ENCODE assay signal across 7 mouse cellular contexts in the genomic region with DNA sequence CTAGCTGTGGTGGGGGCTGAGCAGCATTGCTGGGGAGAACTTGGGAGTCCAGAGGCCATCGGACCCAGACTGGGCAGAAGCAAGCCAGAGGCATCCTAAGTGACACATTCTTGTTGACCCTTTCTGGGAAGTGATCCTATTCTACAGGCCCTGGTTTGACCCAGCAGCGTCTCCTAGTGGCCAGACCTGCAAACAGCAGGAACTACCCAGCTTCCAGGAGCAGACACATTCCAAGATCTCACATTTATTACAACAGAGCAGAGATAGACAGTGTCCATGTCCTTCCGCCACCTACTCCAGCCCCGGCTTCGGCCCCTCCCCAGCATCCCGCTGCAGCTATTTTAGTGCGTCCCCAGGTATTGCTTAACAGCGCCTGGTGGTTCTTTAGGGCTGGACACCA. TPM values are rescaled to one million over a fixed set of nuclear protein-coding genes. Genes with fewer than 3 reads are reported as not detected.
A peak's percentile ranks its signal among the peaks of the same experiment; 100 is the strongest.
DNase-seq lines count a peak whose midpoint lies in the region; ATAC-seq and TF ChIP-seq lines count a peak whose summit lies in the region.

No protein-coding gene starts in this region.

- TF ChIP-seq EP300 in liver, embryonic 14.5 days (IDR thresholded peaks at IDR 0.05; ENCODE audit: low read depth), result no peak

- no peak overlapping the region for H3K9ac ChIP-seq in forebrain, embryonic 13.5 days
- no peak overlapping the region for H3K9ac ChIP-seq in liver, embryonic 14.5 days (replicated peaks)

- H3K27me3 ChIP-seq in forebrain, embryonic 13.5 days, result no peaks in the 10 kb centered on the region
- peaks cover 6% of the 10 kb centered on the region for H3K27me3 ChIP-seq in liver, embryonic 14.5 days (ENCODE audit: control insufficient read depth, insufficient read depth, low read length)

- no peak overlapping the region for H3K4me3 ChIP-seq in forebrain, embryonic 13.5 days
- no peak overlapping the region for H3K4me3 ChIP-seq in liver, embryonic 14.5 days (ENCODE audit: insufficient read depth in 1 of 2, low read depth in 2 of 2, low read length in 2 of 2)

- no peaks in the 10 kb centered on the region for H3K9me3 ChIP-seq in forebrain, embryonic 13.5 days (replicated peaks)
- no peaks in the 10 kb centered on the region for H3K9me3 ChIP-seq in liver, embryonic 14.5 days (ENCODE audit: control insufficient read depth, low read length)

- H3K4me2 ChIP-seq in forebrain, embryonic 13.5 days, result peak overlapping the region; percentile 77; the same call in 1 of the 2 replicates
- H3K4me2 ChIP-seq in liver, embryonic 14.5 days (ENCODE audit: low read depth), result no peak overlapping the region

- H3K36me3 ChIP-seq in forebrain, embryonic 13.5 days (ENCODE audit: poor library complexity, severe bottlenecking), result peaks cover 18% of the 10 kb centered on the region
- no peaks in the 10 kb centered on the region for H3K36me3 ChIP-seq in liver, embryonic 14.5 days (replicated peaks; ENCODE audit: control insufficient read depth, insufficient read depth, low read depth)

- 23% methylated on average over 8 of the region's 8 CpGs for WGBS in forebrain, embryonic 13.5 days
- WGBS in liver, embryonic 14.5 days (ENCODE audit: insufficient replicate concordance), result 35% methylated on average over 8 of the region's 8 CpGs

- H3K27ac ChIP-seq in forebrain, embryonic 13.5 days, result 0 out of 2 replicates have a peak overlapping the region, but pooled peaks have one; percentile 19
- H3K27ac ChIP-seq in liver, embryonic 14.5 days, result no peak overlapping the region

- peak; percentile 70 to 72 for DNase-seq in right cerebral cortex, adult 2 months (ENCODE audit: low spot score in 2 of 2)
- no peak for DNase-seq in right cerebral cortex, postnatal 36 days (ENCODE audit: low spot score in 2 of 2)
- DNase-seq in adrenal gland, postnatal 10 days, result peak; percentile 79
- DNase-seq in kidney, adult 9 months, result peak; percentile 84
- DNase-seq in liver, embryonic 14.5 days (ENCODE audit: low read depth in 3 of 3, low spot score in 3 of 3), result no peak
- peak; percentile 88 for DNase-seq in retina, embryonic 14.5 days (ENCODE audit: low spot score)

- TF ChIP-seq CTCF in liver, embryonic 14.5 days (IDR thresholded peaks at IDR 0.05; ENCODE audit: low read depth), result peak; percentile 91

- peaks cover 57% of the 10 kb centered on the region for H3K4me1 ChIP-seq in forebrain, embryonic 13.5 days
- no peaks in the 10 kb centered on the region; a peak in 1 of 4 replicates for H3K4me1 ChIP-seq in liver, embryonic 14.5 days (replicated peaks; ENCODE audit: control insufficient read depth in 2 of 2, insufficient read depth in 2 of 2, low read length in 1 of 2)

- no peak for ATAC-seq in forebrain, embryonic 13.5 days
- no peak for ATAC-seq in liver, embryonic 14.5 days (ENCODE audit: insufficient read depth)

RNA-seq across cellular contexts. Expression of a gene that starts 1.6 kb away (rescaled TPM):
- total RNA-seq in adrenal gland, postnatal 10 days (2021), result 1 to 10 TPM; 1.7 to 2.2 TPM
- polyA plus RNA-seq in forebrain, embryonic 13.5 days (2015; fragmentation: Nextera tagmentation; extraction: Ambion mirVana), result 16.0 and 16.3 TPM in 2 replicates
- polyA plus RNA-seq in liver, embryonic 14.5 days (2012; rRNA removed), result 0.81 and 0.92 TPM in 2 replicates
- polyA plus RNA-seq in liver, embryonic 14.5 days (2014; fragmentation: Nextera tagmentation; extraction: Ambion mirVana), result 0.62 and 0.78 TPM in 2 replicates

RNA-seq across cellular contexts. Expression of a gene that starts 10.4 kb away (rescaled TPM):
- total RNA-seq in adrenal gland, postnatal 10 days (2021), result 10 to 100 TPM; 62.8 to 68.9 TPM
- polyA plus RNA-seq in forebrain, embryonic 13.5 days (2015; fragmentation: Nextera tagmentation; extraction: Ambion mirVana), result 24.1 and 27.5 TPM in 2 replicates
- 6.2 TPM in 2 replicates for polyA plus RNA-seq in liver, embryonic 14.5 days (2012; rRNA removed)
- polyA plus RNA-seq in liver, embryonic 14.5 days (2014; fragmentation: Nextera tagmentation; extraction: Ambion mirVana), result 4.0 and 4.9 TPM in 2 replicates

RNA-seq across cellular contexts. Expression of a gene that starts 16.7 kb away (rescaled TPM):
- under 1 TPM; 0.51 to 0.73 TPM for total RNA-seq in adrenal gland, postnatal 10 days (2021)
- polyA plus RNA-seq in forebrain, embryonic 13.5 days (2015; fragmentation: Nextera tagmentation; extraction: Ambion mirVana), result 18.7 and 23.4 TPM in 2 replicates
- polyA plus RNA-seq in liver, embryonic 14.5 days (2012; rRNA removed), result 0.06 and 0.13 TPM in 2 replicates
- polyA plus RNA-seq in liver, embryonic 14.5 days (2014; fragmentation: Nextera tagmentation; extraction: Ambion mirVana), result 0.05 and 0.08 TPM in 2 replicates

RNA-seq across cellular contexts. Expression of a gene that starts 22.4 kb away (rescaled TPM):
- under 1 TPM; 0.48 to 0.82 TPM for total RNA-seq in adrenal gland, postnatal 10 days (2021)
- polyA plus RNA-seq in forebrain, embryonic 13.5 days (2015; fragmentation: Nextera tagmentation; extraction: Ambion mirVana), result 0.06 and 0.13 TPM in 2 replicates
- polyA plus RNA-seq in liver, embryonic 14.5 days (2012; rRNA removed), result 0.02 and 0.03 TPM in 2 replicates
- 0.04 TPM in 1 of 2 replicates, not detected in the other for polyA plus RNA-seq in liver, embryonic 14.5 days (2014; fragmentation: Nextera tagmentation; extraction: Ambion mirVana)

RNA-seq across cellular contexts. Expression of a gene that starts 25.6 kb away (rescaled TPM):
- under 1 TPM in 1 of 2 experiments, not detected in 1; 0.45 TPM for total RNA-seq in adrenal gland, postnatal 10 days (2021)
- 0.37 and 0.57 TPM in 2 replicates for polyA plus RNA-seq in forebrain, embryonic 13.5 days (2015; fragmentation: Nextera tagmentation; extraction: Ambion mirVana)
- 0.03 TPM in 1 of 2 replicates, not detected in the other for polyA plus RNA-seq in liver, embryonic 14.5 days (2012; rRNA removed)
- polyA plus RNA-seq in liver, embryonic 14.5 days (2014; fragmentation: Nextera tagmentation; extraction: Ambion mirVana), result not detected in 2 replicates

Comparison
In these comparisons a context has a peak if more than half of its experiments do, and no peak if none do; other contexts are left out.
1. DNase-seq: peak in right cerebral cortex, adult 2 months (2 of 2), adrenal gland, postnatal 10 days (single experiment), kidney, adult 9 months (single experiment) and retina, embryonic 14.5 days (single experiment); none in right cerebral cortex, postnatal 36 days (0 of 2) and liver, embryonic 14.5 days (0 of 3).
2. RNA of a gene that starts 16.7 kb away (polyA plus RNA-seq): 18.7 to 23.4 TPM in forebrain, embryonic 13.5 days; 0.05 to 0.13 TPM in liver, embryonic 14.5 days; every median in the first group is over 10 times any median in the second.